Mouse (Mus musculus) C2C12 (cell line): ENCODE measurements at regions not wholly inside any gene's neighbourhood (a gene's known extent, or its start where the extent isn't known, plus 50 kb on each side); places are given as distances from the start of the nearest gene placed in this dataset.

Experiments
- H3K27me3 ChIP-seq: one replicate; pipeline ENCODE4 v1.6.1; 2011; ENCODE audit not compliant: control insufficient read depth, insufficient read depth, insufficient read length
- H3K36me3 ChIP-seq: one replicate; pipeline ENCODE4 v1.6.1; 2011; ENCODE audit not compliant: control insufficient read depth, insufficient read depth
- H3K4me3 ChIP-seq: one replicate; pipeline ENCODE4 v1.5.1; 2011; ENCODE audit warnings: mild to moderate bottlenecking, control low read depth; ENCODE audit not compliant: poor library complexity, insufficient read depth, severe bottlenecking
- H3K79me2 ChIP-seq: one replicate; pipeline ENCODE4 v1.6.1; 2011; ENCODE audit not compliant: control insufficient read depth, insufficient read depth
- H3K79me3 ChIP-seq: one replicate; pipeline ENCODE4 v1.6.1; 2011; ENCODE audit warnings: low read depth, control low read depth
- H3ac ChIP-seq: one replicate; pipeline ENCODE3; 2011; ENCODE audit warnings: low read depth; ENCODE audit not compliant: control insufficient read depth, insufficient read length
- CEBPB ChIP-seq: IDR thresholded peaks from one replicate; pipeline ENCODE4 v1.6.1; 2011; ENCODE audit warnings: low read depth, mild to moderate bottlenecking, control low read depth, moderate library complexity
- CTCF ChIP-seq: IDR thresholded peaks from one replicate; pipeline ENCODE4 v1.5.1; 2011; ENCODE audit not compliant: control insufficient read depth, insufficient read depth, insufficient read length
- FOSL1 ChIP-seq: IDR thresholded peaks from one replicate; pipeline ENCODE4 v1.8.0; 2011; ENCODE audit warnings: mild to moderate bottlenecking, low read length; ENCODE audit not compliant: poor library complexity, insufficient read depth, severe bottlenecking
- MAX ChIP-seq: IDR thresholded peaks from one replicate; pipeline ENCODE4 v1.6.1; 2011; ENCODE audit warnings: mild to moderate bottlenecking, control low read depth
- MYOD1 ChIP-seq: IDR thresholded peaks from one replicate; pipeline ENCODE4 v1.6.1; 2011; ENCODE audit warnings: low read depth; ENCODE audit not compliant: control insufficient read depth, insufficient read length
- MYOG ChIP-seq: IDR thresholded peaks from one replicate; pipeline ENCODE4 v1.6.1; 2011; ENCODE audit not compliant: control insufficient read depth, insufficient read length; ENCODE audit errors: extremely low read depth
- USF1 ChIP-seq: IDR thresholded peaks from one replicate; pipeline ENCODE4 v1.6.1; 2011; ENCODE audit warnings: low read depth, mild to moderate bottlenecking, control low read depth, moderate library complexity

DNA sequence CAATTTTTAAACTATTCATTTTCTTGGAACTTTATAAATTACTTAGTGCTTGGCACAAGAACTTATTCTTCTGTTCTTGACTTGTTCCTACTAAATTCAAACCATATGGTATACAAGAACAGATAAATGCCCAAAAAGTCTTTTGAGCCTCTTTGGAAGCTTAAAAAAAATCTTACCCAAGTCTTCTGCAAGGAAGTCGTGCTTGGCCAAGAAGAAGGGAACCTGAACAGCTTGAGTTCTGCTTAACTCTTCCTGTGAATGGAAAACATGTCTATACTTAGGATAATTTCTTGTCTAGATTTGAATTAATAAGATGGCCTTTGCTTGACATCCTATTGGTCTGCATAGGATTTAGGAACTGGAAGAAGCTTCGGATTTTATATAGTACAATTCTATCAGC, 2020.0 kb upstream of the Lrrc6 start:
- no peaks in the 10 kb centered on the region for H3K79me3 ChIP-seq
- no peaks in the 10 kb centered on the region for H3K79me2 ChIP-seq
- no peak overlapping the region for H3ac ChIP-seq
- H3K4me3 ChIP-seq, result no peak overlapping the region
- H3K36me3 ChIP-seq, result no peaks in the 10 kb centered on the region
- no peaks in the 10 kb centered on the region for H3K27me3 ChIP-seq
- TF ChIP-seq FOSL1 (no peak), USF1 (no peak), MYOD1 (no peak), MAX (no peak), CTCF (no peak), MYOG (no peak), CEBPB (no peak)

DNA sequence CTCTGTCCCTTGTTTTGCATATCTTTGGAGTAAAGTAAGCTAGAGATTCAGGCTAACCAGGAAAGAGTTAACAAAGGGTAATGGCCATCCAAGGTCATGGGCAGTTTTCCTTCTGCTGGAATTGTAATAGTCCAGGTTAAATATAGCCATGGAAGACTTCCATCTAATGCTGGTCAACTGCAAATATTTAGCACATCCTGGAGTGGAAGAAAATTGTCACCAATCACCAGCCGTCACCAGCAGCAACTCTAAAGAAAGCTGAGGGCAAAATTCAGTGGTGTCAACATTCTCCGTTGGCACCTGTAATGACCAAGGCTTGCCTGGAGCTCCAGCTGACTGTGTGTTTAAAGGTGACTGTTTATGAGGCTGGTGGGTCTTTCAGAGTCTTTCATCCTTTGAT, 2011.7 kb upstream of the Lrrc6 start:
- H3ac ChIP-seq, result no peak overlapping the region
- no peaks in the 10 kb centered on the region for H3K79me3 ChIP-seq
- H3K36me3 ChIP-seq, result no peaks in the 10 kb centered on the region
- H3K27me3 ChIP-seq, result no peaks in the 10 kb centered on the region
- H3K79me2 ChIP-seq, result no peaks in the 10 kb centered on the region
- TF ChIP-seq USF1, result no peak
- TF ChIP-seq CEBPB, result no peak
- no peak for TF ChIP-seq CTCF
- TF ChIP-seq FOSL1, result no peak
- no peak for TF ChIP-seq MYOD1
- TF ChIP-seq MYOG, result no peak
- TF ChIP-seq MAX, result no peak
- H3K4me3 ChIP-seq, result no peak overlapping the region

DNA sequence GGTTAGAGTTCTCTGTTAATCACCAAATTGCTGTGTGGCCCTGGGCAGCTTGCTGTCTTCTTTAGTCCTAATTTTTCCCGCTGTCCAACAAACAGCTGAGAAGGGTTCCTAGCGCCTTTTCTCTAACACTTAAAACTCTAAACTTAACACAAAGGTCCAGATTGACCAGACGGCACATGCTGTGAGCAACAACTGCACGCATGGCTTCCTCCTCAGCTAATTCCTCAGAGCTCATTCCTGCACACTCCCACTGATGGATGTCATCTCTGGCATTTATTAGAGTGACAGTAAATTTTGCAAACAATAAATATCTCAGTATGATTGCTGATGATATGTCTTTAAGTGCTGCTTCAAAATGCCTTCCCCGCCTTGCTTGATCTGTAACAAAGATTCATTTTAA, 2007.5 kb upstream of the Lrrc6 start:
- Histone ChIP-seq H3K4me3 (no peak overlapping the region), H3K36me3 (no peaks in the 10 kb centered on the region), H3K79me2 (no peaks in the 10 kb centered on the region), H3K79me3 (no peaks in the 10 kb centered on the region), H3K27me3 (no peaks in the 10 kb centered on the region), H3ac (no peak overlapping the region)
- TF ChIP-seq MYOG (no peak), CTCF (no peak), MAX (no peak), FOSL1 (no peak), CEBPB (no peak), MYOD1 (no peak), USF1 (no peak)

DNA sequence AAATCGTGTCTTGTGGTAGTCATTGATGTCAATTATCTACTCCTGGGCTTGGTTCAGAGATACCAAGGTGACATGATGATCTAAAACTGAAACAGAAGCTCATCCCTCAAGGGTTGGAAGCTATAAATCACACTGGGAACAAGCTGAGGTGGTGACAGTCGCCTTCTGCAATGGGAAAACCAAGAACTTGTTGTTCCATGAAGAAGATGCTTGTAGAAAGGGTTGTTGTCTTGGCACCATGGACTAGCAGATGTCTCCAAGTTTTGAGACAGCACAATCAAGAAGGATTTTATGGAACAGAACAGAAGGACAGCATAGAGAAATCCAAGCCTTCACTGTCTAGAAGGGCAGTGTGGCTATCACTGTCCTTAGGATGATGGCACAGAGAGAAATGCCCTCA, 2005.4 kb upstream of the Lrrc6 start:
- TF ChIP-seq MAX (no peak), USF1 (no peak), CTCF (no peak), CEBPB (no peak), FOSL1 (no peak), MYOG (no peak), MYOD1 (no peak)
- H3K79me3 ChIP-seq, result no peaks in the 10 kb centered on the region
- H3K4me3 ChIP-seq, result no peak overlapping the region
- no peaks in the 10 kb centered on the region for H3K36me3 ChIP-seq
- no peak overlapping the region for H3ac ChIP-seq
- no peaks in the 10 kb centered on the region for H3K79me2 ChIP-seq
- H3K27me3 ChIP-seq, result no peaks in the 10 kb centered on the region

DNA sequence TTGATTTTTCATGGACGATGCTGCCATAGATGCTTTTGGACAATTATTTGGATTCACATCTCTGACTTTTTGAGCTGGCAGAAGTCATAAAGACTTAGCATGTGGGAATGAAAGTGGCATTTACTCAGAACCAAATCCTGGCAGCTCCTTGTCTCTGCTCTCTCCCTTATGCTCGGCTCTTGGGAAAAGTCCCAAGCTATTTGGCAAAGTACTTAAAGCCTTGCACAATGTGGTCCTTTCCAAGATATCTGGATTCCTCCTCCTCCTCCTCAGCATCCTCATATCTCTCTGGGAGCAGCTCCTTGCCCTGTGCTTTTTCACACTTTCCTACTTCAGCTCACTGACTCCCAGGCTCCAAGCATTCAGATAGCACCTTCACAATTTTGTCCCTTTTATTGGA, 1995.7 kb upstream of the Lrrc6 start:
- no peak overlapping the region for H3K4me3 ChIP-seq
- H3K79me3 ChIP-seq, result no peaks in the 10 kb centered on the region
- no peaks in the 10 kb centered on the region for H3K27me3 ChIP-seq
- H3K36me3 ChIP-seq, result no peaks in the 10 kb centered on the region
- H3ac ChIP-seq, result no peak overlapping the region
- H3K79me2 ChIP-seq, result no peaks in the 10 kb centered on the region
- no peak for TF ChIP-seq MAX
- TF ChIP-seq CTCF, result no peak
- no peak for TF ChIP-seq CEBPB
- TF ChIP-seq FOSL1, result no peak

DNA sequence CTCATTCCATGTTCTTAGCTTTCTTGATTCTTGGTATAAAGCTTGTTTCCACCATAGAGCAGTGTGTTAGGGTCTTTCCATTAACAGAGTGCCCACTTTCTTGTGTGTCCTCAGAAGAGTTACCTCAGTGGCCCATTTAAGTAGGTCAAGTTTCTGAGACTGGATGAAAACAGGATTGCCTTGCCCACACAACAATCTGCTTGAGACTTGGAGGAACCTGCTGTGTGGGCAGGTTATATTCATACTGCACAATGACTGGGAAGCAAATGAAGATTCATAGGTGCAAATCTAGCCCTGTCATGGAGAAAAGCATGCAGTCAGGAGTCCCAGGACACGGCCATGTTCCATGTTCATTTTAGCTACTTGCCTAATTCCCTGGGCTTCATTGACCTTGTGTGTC, 1984.1 kb upstream of the Lrrc6 start:
- no peak overlapping the region for H3K4me3 ChIP-seq
- H3K79me3 ChIP-seq, result no peaks in the 10 kb centered on the region
- H3K79me2 ChIP-seq, result no peaks in the 10 kb centered on the region
- no peaks in the 10 kb centered on the region for H3K36me3 ChIP-seq
- H3ac ChIP-seq, result no peak overlapping the region
- TF ChIP-seq MYOD1 (no peak), MAX (no peak), MYOG (no peak), FOSL1 (no peak), CEBPB (no peak), CTCF (no peak), USF1 (no peak)
- no peaks in the 10 kb centered on the region for H3K27me3 ChIP-seq

DNA sequence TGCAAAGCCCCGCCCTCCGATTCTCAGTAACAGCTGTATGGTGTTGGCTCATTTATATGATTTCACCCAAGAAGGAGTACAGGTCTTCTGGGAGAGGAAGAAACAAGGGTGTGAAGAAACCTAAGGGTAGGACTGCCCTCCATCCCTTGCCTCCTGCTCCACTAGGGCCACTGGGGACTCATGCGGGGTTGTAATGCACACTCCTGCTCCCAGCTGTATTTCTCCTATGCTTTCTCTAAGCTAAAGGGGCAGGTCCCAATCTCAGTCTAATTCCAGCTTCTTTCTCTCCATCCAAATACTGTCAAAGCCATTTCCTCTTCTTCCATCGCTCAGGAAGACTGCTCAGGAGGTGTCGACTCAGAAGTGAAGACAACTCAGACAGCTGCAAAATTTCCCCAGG, 1977.0 kb upstream of the Lrrc6 start:
- Histone ChIP-seq H3K36me3 (no peaks in the 10 kb centered on the region), H3K79me2 (no peaks in the 10 kb centered on the region), H3ac (no peak overlapping the region), H3K27me3 (no peaks in the 10 kb centered on the region), H3K79me3 (no peaks in the 10 kb centered on the region), H3K4me3 (no peak overlapping the region)
- TF ChIP-seq USF1, result no peak
- TF ChIP-seq CTCF, result no peak
- TF ChIP-seq MAX, result no peak
- TF ChIP-seq MYOD1, result no peak
- TF ChIP-seq MYOG, result no peak
- TF ChIP-seq FOSL1, result no peak
- TF ChIP-seq CEBPB, result no peak
